Comparison of ENCODE assay signal across 12 mouse cellular contexts in the genomic region with DNA sequence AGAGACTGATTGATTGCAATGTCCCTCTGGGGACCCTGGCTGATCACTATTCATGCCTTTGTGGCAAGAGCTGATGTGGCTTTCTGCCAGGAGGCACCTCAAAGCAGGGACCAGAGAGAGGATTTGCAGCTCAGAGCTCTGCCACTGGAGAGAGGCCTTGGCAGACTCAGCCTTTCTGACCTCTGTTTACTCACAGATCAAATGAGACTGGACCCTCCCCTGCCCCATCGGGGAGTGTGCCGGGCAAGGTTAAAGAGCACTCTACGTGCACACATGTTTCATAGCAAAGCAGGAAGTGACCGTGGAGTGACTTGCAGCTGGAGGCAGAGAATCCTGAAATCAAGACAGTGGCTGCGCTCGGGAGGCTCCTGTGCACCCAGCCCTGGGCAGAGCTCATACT. TPM values are rescaled to one million over a fixed set of nuclear protein-coding genes. Genes with fewer than 3 reads are reported as not detected.
DNase-seq lines count a peak whose midpoint lies in the region; ATAC-seq and TF ChIP-seq lines count a peak whose summit lies in the region.
"Had no signal": no experiment of that assay in that cellular context is flagged by ENCODE, and none has a peak within 500 bp of the region (broad histone marks: within the 10 kb centered on the region; RNA-seq: fewer than 3 reads in every experiment).

No protein-coding gene starts in this region.

- no peak overlapping the region for H3K27ac ChIP-seq in liver, embryonic 11.5 days (ENCODE audit: low read depth, low read length)
- H3K27ac ChIP-seq in embryonic facial prominence, embryonic 14.5 days (replicated peaks; ENCODE audit: low read depth, low read length): peak overlapping the region; percentile 33; the same call in 1 of the 2 replicates
- peak overlapping the region; percentile 43; the same call in 1 of the 2 replicates for H3K27ac ChIP-seq in small intestine, adult 2 months (ENCODE audit: insufficient read depth, low read depth, low read length)
- H3K27ac ChIP-seq: heart, adult 2 months; left cerebral cortex, adult 2 months had no signal

- TF ChIP-seq POLR2A in brain, embryonic 14.5 days (IDR thresholded peaks at IDR 0.05; ENCODE audit: borderline replicate concordance, extremely low read depth, insufficient read depth, insufficient read length, poor library complexity, severe bottlenecking): no peak
- TF ChIP-seq POLR2A in small intestine, adult 2 months (IDR thresholded peaks at IDR 0.05; ENCODE audit: low read depth, low read length): no peak

- no peak overlapping the region for H3K9ac ChIP-seq in liver, embryonic 11.5 days (ENCODE audit: low read depth, low read length)
- H3K9ac ChIP-seq in embryonic facial prominence, embryonic 14.5 days (ENCODE audit: low read depth, low read length): no peak overlapping the region

- peaks cover 10% of the 10 kb centered on the region; the same call in 1 of the 2 replicates for H3K4me1 ChIP-seq in liver, embryonic 11.5 days (replicated peaks; ENCODE audit: control insufficient read depth, insufficient read depth, low read length)
- peaks cover 28% of the 10 kb centered on the region for H3K4me1 ChIP-seq in embryonic facial prominence, embryonic 14.5 days (ENCODE audit: control insufficient read depth, insufficient read depth, low read length)
- H3K4me1 ChIP-seq in small intestine, adult 2 months (ENCODE audit: control insufficient read depth, insufficient read depth, insufficient read length, low read length): peaks cover 6% of the 10 kb centered on the region; the same call in 1 of the 2 replicates

- H3K9me3 ChIP-seq in liver, embryonic 11.5 days (ENCODE audit: control insufficient read depth, low read length): no peaks in the 10 kb centered on the region
- no peaks in the 10 kb centered on the region for H3K9me3 ChIP-seq in embryonic facial prominence, embryonic 14.5 days (ENCODE audit: control insufficient read depth, low read length)

- TF ChIP-seq CTCF in brain, embryonic 14.5 days (IDR thresholded peaks at IDR 0.05; ENCODE audit: borderline replicate concordance, extremely low read depth, insufficient read depth, insufficient read length): no peak
- TF ChIP-seq CTCF in small intestine, adult 2 months (IDR thresholded peaks at IDR 0.05; ENCODE audit: extremely low read depth, insufficient read length, insufficient replicate concordance, low read depth, low read length): no peak

- H3K36me3 ChIP-seq in liver, embryonic 11.5 days (ENCODE audit: control insufficient read depth, insufficient read depth, low read length): no peaks in the 10 kb centered on the region
- H3K36me3 ChIP-seq in embryonic facial prominence, embryonic 14.5 days (ENCODE audit: control insufficient read depth, insufficient read depth, low read length): no peaks in the 10 kb centered on the region
- H3K36me3 ChIP-seq in small intestine, adult 2 months (ENCODE audit: control insufficient read depth, insufficient read depth, low read length): no peaks in the 10 kb centered on the region

- no peak overlapping the region for H3K4me2 ChIP-seq in liver, embryonic 11.5 days
- H3K4me2 ChIP-seq in embryonic facial prominence, embryonic 14.5 days (ENCODE audit: low read depth, low read length): no peak overlapping the region

- H3K27me3 ChIP-seq in liver, embryonic 11.5 days (replicated peaks; ENCODE audit: control insufficient read depth, insufficient read depth, low read length): no peaks in the 10 kb centered on the region
- H3K27me3 ChIP-seq in embryonic facial prominence, embryonic 14.5 days (replicated peaks; ENCODE audit: control insufficient read depth, insufficient read depth, low read length): no peaks in the 10 kb centered on the region
- H3K27me3 ChIP-seq in small intestine, adult 2 months (ENCODE audit: control insufficient read depth, insufficient read depth, low read length): no peaks in the 10 kb centered on the region

- ATAC-seq in liver, embryonic 11.5 days (replicated peaks; ENCODE audit: low FRiP score): no peak
- no peak for ATAC-seq in embryonic facial prominence, embryonic 14.5 days (ENCODE audit: low read depth)

- 46% methylated on average over 6 of the region's 6 CpGs for WGBS in liver, embryonic 11.5 days
- WGBS in embryonic facial prominence, embryonic 14.5 days: 28% methylated on average over 6 of the region's 6 CpGs
- WGBS in small intestine, adult 2 months: 10% methylated on average over 6 of the region's 6 CpGs

- no peak overlapping the region for H3K4me3 ChIP-seq in liver, embryonic 11.5 days (ENCODE audit: low read depth, low read length)
- H3K4me3 ChIP-seq in embryonic facial prominence, embryonic 14.5 days (ENCODE audit: low read depth, low read length): no peak overlapping the region
- no peak overlapping the region for H3K4me3 ChIP-seq in small intestine, adult 2 months (ENCODE audit: low read depth, low read length)
- H3K4me3 ChIP-seq: heart, adult 2 months; left cerebral cortex, adult 2 months had no signal

- DNase-seq in liver: peak; percentile 26
- DNase-seq in liver, embryonic 11.5 days (ENCODE audit: low spot score): no peak
- peak; percentile 55 for DNase-seq in brain, embryonic 14.5 days (ENCODE audit: low read depth)
- DNase-seq in embryonic facial prominence, embryonic 14.5 days (ENCODE audit: low spot score): no peak
- DNase-seq in thymus, postnatal 25 days: no peak
- no peak for DNase-seq in spleen, postnatal 36 days (ENCODE audit: low spot score in 2 of 2)
- DNase-seq: cerebellum, adult 11 months; heart, adult 2 months; lung, postnatal 14 days; right cerebral cortex, adult 18-20 months had no signal

RNA-seq across cellular contexts. Expression of gene Itga11, which starts 30.2 kb away (rescaled TPM):
- 0.19 and 0.26 TPM in 2 replicates for polyA plus RNA-seq in liver, embryonic 11.5 days (2014; fragmentation: Nextera tagmentation; extraction: Ambion mirVana)
- 1.8 and 4.2 TPM in 2 replicates for polyA plus RNA-seq in brain, embryonic 14.5 days (2012; rRNA removed)
- polyA plus RNA-seq in embryonic facial prominence, embryonic 14.5 days (2014; fragmentation: Nextera tagmentation; extraction: Ambion mirVana): 8.1 and 10.2 TPM in 2 replicates
- 1.5 and 3.8 TPM in 2 replicates for polyA plus RNA-seq in small intestine, adult 2 months (2012; rRNA removed)

Comparison
In these comparisons a context has a peak if more than half of its experiments do, and no peak if none do; other contexts are left out.
1. DNase-seq: peak in liver (single experiment) and brain, embryonic 14.5 days (single experiment); none in liver, embryonic 11.5 days (single experiment), embryonic facial prominence, embryonic 14.5 days (single experiment), thymus, postnatal 25 days (single experiment) and spleen, postnatal 36 days (0 of 2).